Mouse (Mus musculus): ENCODE measurements around the gene Mapkapk5. TPM values are rescaled to one million over a fixed set of nuclear protein-coding genes. Genes with fewer than 3 reads are reported as not detected.

Gene Mapkapk5
- polyA plus RNA-seq, 1 experiment = 68.7 TPM

- no peaks in the 10 kb centered on the region for H3K36me3 ChIP-seq (ENCODE audit: control insufficient read depth, insufficient read depth)
- H3K79me2 ChIP-seq (ENCODE audit: control insufficient read depth, insufficient read depth) = peaks cover 24% of the 10 kb centered on the region
- no peak overlapping the region for H3ac ChIP-seq (ENCODE audit: control insufficient read depth, insufficient read length, low read depth)
- no peak overlapping the region for H3K4me3 ChIP-seq (ENCODE audit: insufficient read depth, poor library complexity, severe bottlenecking)
- peaks cover 9% of the 10 kb centered on the region for H3K79me3 ChIP-seq (ENCODE audit: low read depth)
- TF ChIP-seq USF1 (IDR thresholded peaks at IDR 0.05; ENCODE audit: low read depth) (no peak), CEBPB (IDR thresholded peaks at IDR 0.05; ENCODE audit: low read depth) (no peak), MYOG (IDR thresholded peaks at IDR 0.05; ENCODE audit: control insufficient read depth, extremely low read depth, insufficient read length) (no peak), CTCF (IDR thresholded peaks at IDR 0.05; ENCODE audit: control insufficient read depth, insufficient read depth, insufficient read length) (no peak), MAX (IDR thresholded peaks at IDR 0.05) (no peak), FOSL1 (IDR thresholded peaks at IDR 0.05; ENCODE audit: insufficient read depth, low read length, poor library complexity, severe bottlenecking) (no peak), MYOD1 (IDR thresholded peaks at IDR 0.05; ENCODE audit: control insufficient read depth, insufficient read length, low read depth) (no peak)
- no peaks in the 10 kb centered on the region for H3K27me3 ChIP-seq (ENCODE audit: control insufficient read depth, insufficient read depth, insufficient read length)
Observed at GRCm38 (mm10) chr5:121549196-121549595, 3.5 kb upstream of the Mapkapk5 start.

- H3K4me3 ChIP-seq (ENCODE audit: insufficient read depth, poor library complexity, severe bottlenecking) = no peak overlapping the region
- no peaks in the 10 kb centered on the region for H3K27me3 ChIP-seq (ENCODE audit: control insufficient read depth, insufficient read depth, insufficient read length)
- H3K79me2 ChIP-seq (ENCODE audit: control insufficient read depth, insufficient read depth) = peaks cover 45% of the 10 kb centered on the region
- H3K79me3 ChIP-seq (ENCODE audit: low read depth) = peaks cover 30% of the 10 kb centered on the region
- TF ChIP-seq MYOD1 (IDR thresholded peaks at IDR 0.05; ENCODE audit: control insufficient read depth, insufficient read length, low read depth) (no peak), FOSL1 (IDR thresholded peaks at IDR 0.05; ENCODE audit: insufficient read depth, low read length, poor library complexity, severe bottlenecking) (no peak), CEBPB (IDR thresholded peaks at IDR 0.05; ENCODE audit: low read depth) (no peak), USF1 (IDR thresholded peaks at IDR 0.05; ENCODE audit: low read depth) (no peak), MYOG (IDR thresholded peaks at IDR 0.05; ENCODE audit: control insufficient read depth, extremely low read depth, insufficient read length) (no peak), CTCF (IDR thresholded peaks at IDR 0.05; ENCODE audit: control insufficient read depth, insufficient read depth, insufficient read length) (no peak), MAX (IDR thresholded peaks at IDR 0.05) (no peak)
- H3K36me3 ChIP-seq (ENCODE audit: control insufficient read depth, insufficient read depth) = no peaks in the 10 kb centered on the region
- H3ac ChIP-seq (ENCODE audit: control insufficient read depth, insufficient read length, low read depth) = no peak overlapping the region
Observed at GRCm38 (mm10) chr5:121547084-121547483, 1.4 kb upstream of the Mapkapk5 start.

- Histone ChIP-seq H3K4me3 (ENCODE audit: insufficient read depth, poor library complexity, severe bottlenecking) (peak overlapping the region; percentile 87), H3K79me3 (ENCODE audit: low read depth) (peaks cover 36% of the 10 kb centered on the region), H3K79me2 (ENCODE audit: control insufficient read depth, insufficient read depth) (peaks cover 51% of the 10 kb centered on the region), H3ac (ENCODE audit: control insufficient read depth, insufficient read length, low read depth) (peak overlapping the region; percentile 33), H3K36me3 (ENCODE audit: control insufficient read depth, insufficient read depth) (no peaks in the 10 kb centered on the region), H3K27me3 (ENCODE audit: control insufficient read depth, insufficient read depth, insufficient read length) (no peaks in the 10 kb centered on the region)
- TF ChIP-seq CTCF (IDR thresholded peaks at IDR 0.05; ENCODE audit: control insufficient read depth, insufficient read depth, insufficient read length) (peak; percentile 42), MYOD1 (IDR thresholded peaks at IDR 0.05; ENCODE audit: control insufficient read depth, insufficient read length, low read depth) (no peak)
Observed at GRCm38 (mm10) chr5:121546530-121546895, 808 bp upstream of the Mapkapk5 start.

GRCm38 (mm10) chr5:121544910-121545792 is 554 bp downstream of the Mapkapk5 start, which contains the start of the genes Adam1a and Gm42878:
TSS of gene Adam1a (minus strand) at chr5:121545482.
TSS of gene Gm42878 (minus strand) at chr5:121545482.
- TF ChIP-seq MAX (IDR thresholded peaks at IDR 0.05) = no peak
- no peak for TF ChIP-seq MYOD1 (IDR thresholded peaks at IDR 0.05; ENCODE audit: control insufficient read depth, insufficient read length, low read depth)
- TF ChIP-seq USF1 (IDR thresholded peaks at IDR 0.05; ENCODE audit: low read depth) = no peak
- no peak for TF ChIP-seq CEBPB (IDR thresholded peaks at IDR 0.05; ENCODE audit: low read depth)
- TF ChIP-seq FOSL1 (IDR thresholded peaks at IDR 0.05; ENCODE audit: insufficient read depth, low read length, poor library complexity, severe bottlenecking) = no peak
- TF ChIP-seq CTCF (IDR thresholded peaks at IDR 0.05; ENCODE audit: control insufficient read depth, insufficient read depth, insufficient read length) = no peak
- no peak for TF ChIP-seq MYOG (IDR thresholded peaks at IDR 0.05; ENCODE audit: control insufficient read depth, extremely low read depth, insufficient read length)
- Histone ChIP-seq H3K4me3 (ENCODE audit: insufficient read depth, poor library complexity, severe bottlenecking) (peak within 1 kb of the TSS; percentile 87), H3ac (ENCODE audit: control insufficient read depth, insufficient read length, low read depth) (peak within 1 kb of the TSS; percentile 76), H3K27me3 (ENCODE audit: control insufficient read depth, insufficient read depth, insufficient read length) (no peaks in the 10 kb centered on the region), H3K79me2 (ENCODE audit: control insufficient read depth, insufficient read depth) (peaks cover 65% of the 10 kb centered on the region), H3K79me3 (ENCODE audit: low read depth) (peaks cover 50% of the 10 kb centered on the region), H3K36me3 (ENCODE audit: control insufficient read depth, insufficient read depth) (no peaks in the 10 kb centered on the region)

GRCm38 (mm10) chr5:121543370-121543769 is 2.3 kb downstream of the Mapkapk5 start:
- Histone ChIP-seq H3K79me2 (ENCODE audit: control insufficient read depth, insufficient read depth) (peaks cover 82% of the 10 kb centered on the region), H3K79me3 (ENCODE audit: low read depth) (peaks cover 60% of the 10 kb centered on the region), H3K36me3 (ENCODE audit: control insufficient read depth, insufficient read depth) (no peaks in the 10 kb centered on the region), H3K27me3 (ENCODE audit: control insufficient read depth, insufficient read depth, insufficient read length) (no peaks in the 10 kb centered on the region), H3ac (ENCODE audit: control insufficient read depth, insufficient read length, low read depth) (no peak overlapping the region), H3K4me3 (ENCODE audit: insufficient read depth, poor library complexity, severe bottlenecking) (no peak overlapping the region)
- no peak for TF ChIP-seq MYOD1 (IDR thresholded peaks at IDR 0.05; ENCODE audit: control insufficient read depth, insufficient read length, low read depth)
- TF ChIP-seq CEBPB (IDR thresholded peaks at IDR 0.05; ENCODE audit: low read depth) = no peak
- TF ChIP-seq MYOG (IDR thresholded peaks at IDR 0.05; ENCODE audit: control insufficient read depth, extremely low read depth, insufficient read length) = no peak
- TF ChIP-seq MAX (IDR thresholded peaks at IDR 0.05) = no peak
- TF ChIP-seq FOSL1 (IDR thresholded peaks at IDR 0.05; ENCODE audit: insufficient read depth, low read length, poor library complexity, severe bottlenecking) = no peak
- no peak for TF ChIP-seq CTCF (IDR thresholded peaks at IDR 0.05; ENCODE audit: control insufficient read depth, insufficient read depth, insufficient read length)
- no peak for TF ChIP-seq USF1 (IDR thresholded peaks at IDR 0.05; ENCODE audit: low read depth)

Measured in C2C12 (cell line).